Comparison of ENCODE assay signal across 18 mouse cellular contexts in the genomic region with DNA sequence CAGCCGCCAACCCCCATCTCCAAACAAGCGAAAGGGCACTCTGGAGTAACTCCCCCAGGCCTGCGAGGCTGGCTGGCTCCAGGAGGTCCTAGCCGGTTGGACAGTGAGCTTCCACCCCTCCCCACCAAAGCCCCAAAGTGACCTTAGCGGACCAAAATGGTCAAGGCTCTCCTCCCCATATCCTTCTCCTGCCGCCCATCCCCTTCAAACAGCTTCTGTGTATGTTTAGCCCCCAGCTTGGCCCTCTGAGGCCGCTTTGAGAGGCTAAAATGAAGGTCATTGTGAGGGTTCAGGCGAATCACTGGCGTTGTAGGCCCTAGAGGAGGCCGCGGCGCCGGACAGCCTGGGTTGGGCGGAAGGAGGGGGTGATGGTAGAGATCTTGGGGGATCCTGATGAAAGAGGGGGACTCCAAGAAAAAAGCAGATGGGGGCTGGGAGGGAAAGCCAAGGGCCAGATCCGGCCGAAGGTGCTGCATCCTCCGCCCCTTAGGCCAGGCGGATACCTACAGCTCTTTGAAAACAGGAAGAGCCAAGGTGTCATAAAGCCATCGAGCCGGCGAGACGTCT. TPM values are rescaled to one million over a fixed set of nuclear protein-coding genes. Genes with fewer than 3 reads are reported as not detected.
DNase-seq lines count a peak whose midpoint lies in the region; ATAC-seq and TF ChIP-seq lines count a peak whose summit lies in the region.
"Had no signal": no experiment of that assay in that cellular context is flagged by ENCODE, and none has a peak within 500 bp of the region (broad histone marks: within the 10 kb centered on the region; RNA-seq: fewer than 3 reads in every experiment).

No protein-coding gene starts in this region.

- no peaks in the 10 kb centered on the region for H3K9me3 ChIP-seq in intestine, embryonic 15.5 days
- H3K9me3 ChIP-seq in kidney, embryonic 16.5 days (ENCODE audit: low read length): no peaks in the 10 kb centered on the region
- no peaks in the 10 kb centered on the region for H3K9me3 ChIP-seq in limb, embryonic 14.5 days (ENCODE audit: control insufficient read depth, low read length)
- H3K9me3 ChIP-seq in midbrain, embryonic 10.5 days (replicated peaks): no peaks in the 10 kb centered on the region
- H3K9me3 ChIP-seq: limb, embryonic 15.5 days; megakaryocyte, embryonic 14.5 days had no signal

- H3K27me3 ChIP-seq in intestine, embryonic 15.5 days (replicated peaks): peaks cover 89% of the 10 kb centered on the region
- no peaks in the 10 kb centered on the region for H3K27me3 ChIP-seq in kidney, embryonic 16.5 days (ENCODE audit: insufficient read depth, low read length)
- H3K27me3 ChIP-seq in limb, embryonic 14.5 days (ENCODE audit: control insufficient read depth, insufficient read depth, low read length): peaks cover 63% of the 10 kb centered on the region
- H3K27me3 ChIP-seq in midbrain, embryonic 10.5 days (ENCODE audit: low read depth, poor library complexity, severe bottlenecking): peaks cover 100% of the 10 kb centered on the region

- H3K4me1 ChIP-seq in intestine, embryonic 15.5 days (replicated peaks): peaks cover 21% of the 10 kb centered on the region
- peaks cover 43% of the 10 kb centered on the region for H3K4me1 ChIP-seq in kidney, embryonic 16.5 days (ENCODE audit: insufficient read depth, low read length)
- H3K4me1 ChIP-seq in limb, embryonic 14.5 days (ENCODE audit: control insufficient read depth, insufficient read depth, low read length): peaks cover 29% of the 10 kb centered on the region
- H3K4me1 ChIP-seq in midbrain, embryonic 10.5 days: peaks cover 25% of the 10 kb centered on the region

- H3K27ac ChIP-seq in intestine, embryonic 15.5 days: peak overlapping the region; percentile 38; the same call in 1 of the 2 replicates
- peak overlapping the region; percentile 99 for H3K27ac ChIP-seq in kidney, embryonic 16.5 days (ENCODE audit: low read length)
- no peak overlapping the region for H3K27ac ChIP-seq in limb, embryonic 14.5 days (replicated peaks; ENCODE audit: low read depth, low read length)
- H3K27ac ChIP-seq in midbrain, embryonic 10.5 days (replicated peaks): no peak overlapping the region
- H3K27ac ChIP-seq: limb, embryonic 15.5 days had no signal

- no peak overlapping the region for H3K9ac ChIP-seq in intestine, embryonic 15.5 days
- peak overlapping the region; percentile 99 for H3K9ac ChIP-seq in kidney, embryonic 16.5 days (replicated peaks; ENCODE audit: low read length)
- no peak overlapping the region for H3K9ac ChIP-seq in limb, embryonic 14.5 days (ENCODE audit: low read depth, low read length, severe bottlenecking)
- H3K9ac ChIP-seq: limb, embryonic 15.5 days; lung, embryonic 14.5 days had no signal

- H3K4me2 ChIP-seq in intestine, embryonic 15.5 days (replicated peaks): peak overlapping the region; percentile 29
- peak overlapping the region; percentile 80 for H3K4me2 ChIP-seq in kidney, embryonic 16.5 days (replicated peaks; ENCODE audit: low read depth, low read length)
- H3K4me2 ChIP-seq in limb, embryonic 14.5 days (replicated peaks; ENCODE audit: low read depth, low read length, severe bottlenecking): peak overlapping the region; percentile 6; the same call in 1 of the 2 replicates
- H3K4me2 ChIP-seq: lung, embryonic 14.5 days had no signal

- no peak overlapping the region for H3K4me3 ChIP-seq in intestine, embryonic 15.5 days (replicated peaks)
- H3K4me3 ChIP-seq in kidney, embryonic 16.5 days (ENCODE audit: low read length): peak overlapping the region; percentile 82
- no peak overlapping the region for H3K4me3 ChIP-seq in limb, embryonic 14.5 days (replicated peaks; ENCODE audit: low read length)
- H3K4me3 ChIP-seq in midbrain, embryonic 10.5 days: no peak overlapping the region
- H3K4me3 ChIP-seq: erythroblast, embryonic 14.5 days; megakaryocyte, embryonic 14.5 days had no signal

- ATAC-seq in intestine, embryonic 15.5 days: no peak
- ATAC-seq in kidney, embryonic 16.5 days (ENCODE audit: low FRiP score, low TSS enrichment): 0 out of 2 replicates have a peak, but pooled peaks have one; percentile 5
- no peak for ATAC-seq in limb, embryonic 14.5 days (ENCODE audit: low FRiP score, low read depth)
- ATAC-seq: Patski had no signal

- H3K36me3 ChIP-seq in intestine, embryonic 15.5 days: no peaks in the 10 kb centered on the region
- no peaks in the 10 kb centered on the region for H3K36me3 ChIP-seq in kidney, embryonic 16.5 days (ENCODE audit: insufficient read depth, low read length)
- H3K36me3 ChIP-seq in limb, embryonic 14.5 days (ENCODE audit: control insufficient read depth, insufficient read depth, low read length): peaks cover under 1% of the 10 kb centered on the region; the same call in 1 of the 2 replicates
- no peaks in the 10 kb centered on the region for H3K36me3 ChIP-seq in midbrain, embryonic 10.5 days

- WGBS in intestine, embryonic 15.5 days: 16% methylated on average over 22 of the region's 22 CpGs
- 9% methylated on average over 22 of the region's 22 CpGs for WGBS in kidney, embryonic 16.5 days
- WGBS in limb, embryonic 14.5 days: 19% methylated on average over 22 of the region's 22 CpGs
- WGBS in midbrain, embryonic 10.5 days: 2% methylated on average over 22 of the region's 22 CpGs

- DNase-seq in embryo, embryonic 9.5 days (ENCODE audit: extremely low spot score): peak; percentile 61
- no peak for DNase-seq in embryo, embryonic 10.5 days (ENCODE audit: low spot score)
- DNase-seq in limb, embryonic 14.5 days (ENCODE audit: low spot score): no peak
- no peak for DNase-seq in midbrain, embryonic 10.5 days (ENCODE audit: low spot score)
- DNase-seq in layer of hippocampus, adult 18-20 months (ENCODE audit: low spot score in 2 of 2): no peak
- no peak for DNase-seq in right cerebral cortex, postnatal 14 days
- DNase-seq: cerebellum, adult 18-20 months; lung, embryonic 14.5 days; right cerebral cortex, postnatal 25 days had no signal

- no peak for TF ChIP-seq POLR2A in limb, embryonic 14.5 days (IDR thresholded peaks at IDR 0.05; ENCODE audit: borderline replicate concordance, extremely low read depth, insufficient read depth, insufficient read length)

RNA-seq across cellular contexts. Expression of gene Hoxd9, which starts 3.1 kb away (rescaled TPM):
- polyA plus RNA-seq in intestine, embryonic 15.5 days (2015; fragmentation: Nextera tagmentation; extraction: Ambion mirVana): 4.4 and 5.9 TPM in 2 replicates
- polyA plus RNA-seq in kidney, embryonic 16.5 days (2015; fragmentation: Nextera tagmentation; extraction: Ambion mirVana): 38.2 and 38.4 TPM in 2 replicates
- 19.6 and 25.7 TPM in 2 replicates for polyA plus RNA-seq in limb, embryonic 14.5 days (2012; rRNA removed)
- polyA plus RNA-seq in limb, embryonic 14.5 days (2014; fragmentation: Nextera tagmentation; extraction: Ambion mirVana): 7.6 and 8.7 TPM in 2 replicates
- not detected in 2 replicates for polyA plus RNA-seq in midbrain, embryonic 10.5 days (2016; fragmentation: Nextera tagmentation; extraction: Ambion mirVana)
- total RNA-seq in layer of hippocampus, adult 18-20 months (2021): not detected
- total RNA-seq: layer of hippocampus, postnatal 25 days had no signal
- polyA plus RNA-seq: cortical plate, adult 2 months; erythroblast, embryonic 14.5 days had no signal

RNA-seq across cellular contexts. Expression of gene Hoxd8, which starts 3.8 kb away (rescaled TPM):
- polyA plus RNA-seq in intestine, embryonic 15.5 days (2015; fragmentation: Nextera tagmentation; extraction: Ambion mirVana): 4.2 and 5.1 TPM in 2 replicates
- polyA plus RNA-seq in kidney, embryonic 16.5 days (2015; fragmentation: Nextera tagmentation; extraction: Ambion mirVana): 41.0 and 45.6 TPM in 2 replicates
- 12.7 and 13.1 TPM in 2 replicates for polyA plus RNA-seq in limb, embryonic 14.5 days (2012; rRNA removed)
- polyA plus RNA-seq in limb, embryonic 14.5 days (2014; fragmentation: Nextera tagmentation; extraction: Ambion mirVana): 11.4 and 12.8 TPM in 2 replicates
- not detected in 2 replicates for polyA plus RNA-seq in midbrain, embryonic 10.5 days (2016; fragmentation: Nextera tagmentation; extraction: Ambion mirVana)
- total RNA-seq in layer of hippocampus, adult 18-20 months (2021): not detected
- total RNA-seq: layer of hippocampus, postnatal 25 days had no signal
- polyA plus RNA-seq: cortical plate, adult 2 months; erythroblast, embryonic 14.5 days had no signal

RNA-seq across cellular contexts. Expression of gene Hoxd10, which starts 8.9 kb away (rescaled TPM):
- polyA plus RNA-seq in intestine, embryonic 15.5 days (2015; fragmentation: Nextera tagmentation; extraction: Ambion mirVana): 4.8 and 7.9 TPM in 2 replicates
- polyA plus RNA-seq in kidney, embryonic 16.5 days (2015; fragmentation: Nextera tagmentation; extraction: Ambion mirVana): 33.5 and 38.5 TPM in 2 replicates
- polyA plus RNA-seq in limb, embryonic 14.5 days (2012; rRNA removed): 37.9 and 39.4 TPM in 2 replicates
- 18.3 and 26.1 TPM in 2 replicates for polyA plus RNA-seq in limb, embryonic 14.5 days (2014; fragmentation: Nextera tagmentation; extraction: Ambion mirVana)
- polyA plus RNA-seq in midbrain, embryonic 10.5 days (2016; fragmentation: Nextera tagmentation; extraction: Ambion mirVana): not detected in 2 replicates
- total RNA-seq in layer of hippocampus, adult 18-20 months (2021): not detected
- total RNA-seq: heart, postnatal 25 days; layer of hippocampus, postnatal 25 days had no signal
- polyA plus RNA-seq: cortical plate, adult 2 months; erythroblast, embryonic 14.5 days; lung, embryonic 14.5 days had no signal

RNA-seq across cellular contexts. Expression of gene Hoxd3, which starts 11.1 kb away (rescaled TPM):
- polyA plus RNA-seq in intestine, embryonic 15.5 days (2015; fragmentation: Nextera tagmentation; extraction: Ambion mirVana): 18.8 and 19.2 TPM in 2 replicates
- polyA plus RNA-seq in kidney, embryonic 16.5 days (2015; fragmentation: Nextera tagmentation; extraction: Ambion mirVana): 14.6 and 15.4 TPM in 2 replicates
- polyA plus RNA-seq in limb, embryonic 14.5 days (2012; rRNA removed): 2.3 and 2.8 TPM in 2 replicates
- 0.59 and 0.95 TPM in 2 replicates for polyA plus RNA-seq in limb, embryonic 14.5 days (2014; fragmentation: Nextera tagmentation; extraction: Ambion mirVana)
- 0.06 TPM in 1 of 2 replicates, not detected in the other for polyA plus RNA-seq in midbrain, embryonic 10.5 days (2016; fragmentation: Nextera tagmentation; extraction: Ambion mirVana)
- total RNA-seq in layer of hippocampus, adult 18-20 months (2021): not detected
- total RNA-seq: heart, postnatal 25 days; layer of hippocampus, postnatal 25 days had no signal
- polyA plus RNA-seq: cortical plate, adult 2 months; erythroblast, embryonic 14.5 days; lung, embryonic 14.5 days had no signal

RNA-seq across cellular contexts. Expression of gene Hoxd4, which starts 11.1 kb away (rescaled TPM):
- 1.2 and 1.6 TPM in 2 replicates for polyA plus RNA-seq in intestine, embryonic 15.5 days (2015; fragmentation: Nextera tagmentation; extraction: Ambion mirVana)
- polyA plus RNA-seq in kidney, embryonic 16.5 days (2015; fragmentation: Nextera tagmentation; extraction: Ambion mirVana): 4.5 and 4.9 TPM in 2 replicates
- polyA plus RNA-seq in limb, embryonic 14.5 days (2012; rRNA removed): 14.7 and 17.8 TPM in 2 replicates
- 0.63 and 0.73 TPM in 2 replicates for polyA plus RNA-seq in limb, embryonic 14.5 days (2014; fragmentation: Nextera tagmentation; extraction: Ambion mirVana)
- not detected in 2 replicates for polyA plus RNA-seq in midbrain, embryonic 10.5 days (2016; fragmentation: Nextera tagmentation; extraction: Ambion mirVana)
- not detected for total RNA-seq in layer of hippocampus, adult 18-20 months (2021)
- total RNA-seq: layer of hippocampus, postnatal 25 days had no signal
- polyA plus RNA-seq: cortical plate, adult 2 months; lung, embryonic 14.5 days had no signal

Comparison
In these comparisons a context has a peak if more than half of its experiments do, and no peak if none do; other contexts are left out.
1. H3K27ac ChIP-seq: peak in intestine, embryonic 15.5 days (single experiment) and kidney, embryonic 16.5 days (single experiment); none in limb, embryonic 14.5 days (single experiment) and midbrain, embryonic 10.5 days (single experiment).
2. H3K4me2 ChIP-seq: peak in every context shown above with its lines; median percentile 80 in kidney, embryonic 16.5 days; 29 in intestine, embryonic 15.5 days; 6 in limb, embryonic 14.5 days.